Mouse (Mus musculus) right cerebral cortex, postnatal 4 days (tissue): Measurements from ENCODE around the gene Dazap1.

Experiments
- DNase-seq: peaks from one replicate; pipeline ENCODE4 v3.0.0-alpha.2; 2022

The Dazap1 gene

GRCm38 (mm10) chr10:80299824-80300223 lies 38.5 kb downstream of the Dazap1 start:
- DNase-seq, result no peak

- peak; percentile 71 for DNase-seq
These were observed 39.4 kb downstream of the Dazap1 start for GRCm38 (mm10) chr10:80300672-80301181.

GRCm38 (mm10) chr10:80301256-80302081 lies 40.2 kb downstream of the Dazap1 start:
- DNase-seq, result no peak

GRCm38 (mm10) chr10:80302082-80302355 lies 40.7 kb downstream of the Dazap1 start:
- DNase-seq, result no peak

- DNase-seq, result peak; percentile 75
These were observed 41.2 kb downstream of the Dazap1 start for GRCm38 (mm10) chr10:80302471-80302881.

DNA sequence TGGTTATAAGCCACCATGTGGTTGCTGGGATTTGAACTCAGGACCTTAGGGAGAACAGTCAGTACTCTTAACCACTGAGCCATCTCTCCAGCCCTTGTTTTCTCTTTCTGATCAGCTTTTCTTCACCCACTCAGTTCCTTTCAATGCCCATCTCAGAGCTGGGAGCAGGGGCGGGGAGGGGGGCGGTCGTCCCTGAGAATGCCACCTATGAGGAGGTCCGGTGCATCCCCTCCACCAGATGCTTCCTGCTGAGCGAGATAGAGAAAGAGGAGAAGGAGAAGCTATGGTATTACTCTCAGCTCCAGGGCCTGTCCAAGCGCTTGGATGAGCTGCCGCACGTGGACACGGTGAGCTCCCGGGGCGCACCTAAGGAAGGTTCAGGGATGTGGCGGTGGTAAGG lies 43.2 kb downstream of the Dazap1 start:
- DNase-seq, result no peak

DNA sequence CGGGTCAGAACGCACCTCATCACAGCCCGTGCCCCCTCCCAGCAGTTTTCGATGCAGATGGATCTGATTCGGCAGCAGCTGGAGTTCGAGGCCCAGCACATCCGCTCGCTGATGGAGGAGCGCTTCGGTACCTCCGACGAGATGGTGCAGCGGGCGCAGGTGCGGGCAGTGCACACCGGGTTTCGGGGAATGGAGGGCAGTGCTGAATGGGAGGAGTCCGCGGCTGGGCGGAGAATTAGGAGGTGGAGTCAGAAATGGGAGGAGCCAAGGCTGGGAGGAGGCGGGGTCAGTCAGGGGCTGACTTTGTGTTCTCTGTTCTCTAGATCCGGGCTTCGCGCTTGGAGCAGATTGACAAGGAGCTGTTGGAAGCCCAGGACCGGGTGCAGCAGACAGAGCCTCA lies 43.6 kb downstream of the Dazap1 start:
- DNase-seq, result no peak

GRCm38 (mm10) chr10:80311560-80311959 lies 50.3 kb downstream of the Dazap1 start:
- no peak for DNase-seq

GRCm38 (mm10) chr10:80312586-80313504 lies 51.6 kb downstream of the Dazap1 start:
- DNase-seq, result peak; percentile 26

GRCm38 (mm10) chr10:80313627-80314201 lies 52.4 kb downstream of the Dazap1 start:
- DNase-seq, result peak; percentile 37

GRCm38 (mm10) chr10:80314494-80315001 lies 53.3 kb downstream of the Dazap1 start:
- peak; percentile 34 for DNase-seq

GRCm38 (mm10) chr10:80315315-80315714 lies 54.0 kb downstream of the Dazap1 start:
- DNase-seq, result peak; percentile 28

DNA sequence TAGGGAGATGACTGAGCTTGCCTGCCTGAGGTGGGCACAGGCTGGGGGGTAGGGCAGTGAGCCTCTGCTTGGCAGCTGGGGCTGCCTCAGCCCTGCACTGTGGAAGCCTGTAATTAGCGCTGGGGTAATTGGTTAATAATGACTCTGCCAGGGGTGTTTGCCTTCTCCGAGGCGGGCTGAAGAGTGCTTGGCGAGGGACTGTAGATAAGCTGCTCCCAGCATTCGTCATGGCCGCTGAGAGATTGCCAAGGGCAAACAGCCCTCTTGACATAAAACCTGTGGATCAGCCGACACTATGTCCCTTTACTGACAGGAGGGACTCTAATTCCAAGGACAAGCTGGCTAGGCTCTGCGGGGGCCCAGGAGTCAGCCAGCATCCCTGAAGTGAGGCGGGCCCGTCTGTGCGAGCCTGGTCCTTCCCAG lies 55.1 kb downstream of the Dazap1 start:
- no peak for DNase-seq

DNA sequence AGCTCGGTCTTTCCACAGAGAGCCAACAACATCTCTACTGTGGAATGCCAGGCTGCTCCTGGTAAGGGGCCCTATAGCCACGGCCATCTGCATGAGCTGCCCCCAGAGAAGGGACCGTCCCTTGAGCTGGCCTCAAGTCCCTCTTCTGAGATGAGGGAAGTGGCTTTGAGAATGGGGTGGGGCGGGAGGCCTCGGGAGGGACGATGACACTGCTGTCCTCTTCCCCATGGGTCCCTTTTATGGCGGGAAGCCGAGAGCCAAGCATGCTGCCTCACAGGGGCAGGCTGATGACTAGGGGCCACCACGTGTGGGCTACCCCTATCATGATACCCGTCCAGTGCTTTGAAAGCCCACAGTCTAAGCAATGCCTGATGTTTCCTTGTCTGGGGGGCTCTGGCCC lies 55.7 kb downstream of the Dazap1 start:
- DNase-seq, result no peak

- peak; percentile 85 for DNase-seq
These were observed 59.1 kb downstream of the Dazap1 start, which contains the start of gene 2310011J03Rik for GRCm38 (mm10) chr10:80320340-80320760. Gene 2310011J03Rik, minus strand, starts transcription at chr10:80320537.

DNA sequence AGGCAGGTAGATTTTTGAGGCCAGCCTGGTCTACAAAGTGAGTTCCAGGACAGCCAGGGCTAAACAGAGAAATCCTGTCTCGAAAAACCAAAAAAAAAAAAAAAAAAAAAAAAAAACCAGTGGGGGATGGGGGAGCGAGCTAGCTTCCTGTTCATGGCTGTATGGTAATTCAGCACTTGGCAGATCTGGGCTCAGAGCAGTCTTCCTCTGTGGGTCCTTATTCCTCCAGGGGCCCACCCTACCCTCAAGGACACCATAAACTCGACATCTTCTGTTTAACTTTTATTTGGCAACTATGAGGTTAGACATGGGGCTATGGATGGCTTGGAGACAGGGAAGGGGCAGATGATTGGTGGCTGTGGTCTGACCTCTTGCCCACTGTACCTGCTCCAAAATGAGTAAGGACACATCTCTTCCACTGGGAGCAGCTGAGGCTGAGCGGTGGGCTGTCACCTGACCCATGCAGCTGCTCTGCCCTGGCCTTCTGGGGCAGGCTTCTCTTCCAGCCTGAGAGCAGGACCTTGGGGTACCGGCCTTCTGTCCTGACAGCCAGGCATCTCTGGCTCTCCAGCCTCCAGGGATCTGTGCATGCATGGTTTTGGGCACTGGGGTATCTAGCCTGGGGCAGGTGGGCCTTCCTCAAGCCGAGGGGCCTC lies 59.9 kb downstream of the Dazap1 start:
- DNase-seq, result no peak

- no peak for DNase-seq
These were observed 60.6 kb downstream of the Dazap1 start for GRCm38 (mm10) chr10:80321670-80322581.

- DNase-seq, result no peak
These were observed 61.5 kb downstream of the Dazap1 start for GRCm38 (mm10) chr10:80322811-80323211.

DNA sequence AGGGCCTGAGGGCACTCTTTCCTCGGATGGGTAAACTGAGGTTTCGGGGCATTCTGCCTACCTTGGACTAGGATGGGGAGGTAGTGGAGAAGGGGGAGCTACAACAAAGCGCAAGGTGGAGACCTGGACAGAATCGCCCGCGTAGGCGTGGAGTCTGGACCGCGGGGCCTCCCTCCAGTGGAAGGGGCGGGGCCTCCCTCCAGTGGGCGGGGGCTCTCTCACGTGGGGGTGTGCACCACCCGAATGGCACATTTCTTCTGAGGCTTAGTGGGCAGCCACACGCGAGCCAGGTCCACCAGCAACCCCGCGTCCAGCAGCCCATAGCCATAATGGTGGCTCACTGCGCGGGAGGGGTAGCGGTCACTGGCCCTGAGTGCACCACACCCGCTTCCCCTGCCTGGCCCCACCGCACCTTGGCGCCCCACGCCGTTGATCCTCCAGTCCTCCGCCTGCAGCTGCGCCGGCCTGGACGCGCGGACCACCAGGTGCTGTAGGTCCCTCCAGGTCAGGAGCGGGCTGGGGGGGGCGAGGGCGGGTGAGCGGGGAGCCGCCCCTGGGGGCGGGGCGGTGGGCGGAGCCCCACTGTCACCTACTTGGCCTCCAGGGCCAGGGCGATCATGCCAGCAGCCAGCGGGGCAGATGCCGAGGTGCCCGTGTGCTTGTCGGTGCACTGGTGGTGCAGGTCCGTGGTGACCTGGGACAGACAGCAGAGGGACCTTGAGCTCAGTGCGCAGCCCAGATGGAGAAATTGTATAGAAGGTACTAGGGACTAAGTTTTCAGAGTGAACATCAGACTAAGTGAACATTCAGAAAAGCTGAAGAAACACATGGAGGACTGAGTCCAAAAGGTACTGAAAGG lies 62.2 kb downstream of the Dazap1 start:
- DNase-seq, result peak; percentile 58
